ENCODE assay signal across 7 mouse cellular contexts in the genomic region with DNA sequence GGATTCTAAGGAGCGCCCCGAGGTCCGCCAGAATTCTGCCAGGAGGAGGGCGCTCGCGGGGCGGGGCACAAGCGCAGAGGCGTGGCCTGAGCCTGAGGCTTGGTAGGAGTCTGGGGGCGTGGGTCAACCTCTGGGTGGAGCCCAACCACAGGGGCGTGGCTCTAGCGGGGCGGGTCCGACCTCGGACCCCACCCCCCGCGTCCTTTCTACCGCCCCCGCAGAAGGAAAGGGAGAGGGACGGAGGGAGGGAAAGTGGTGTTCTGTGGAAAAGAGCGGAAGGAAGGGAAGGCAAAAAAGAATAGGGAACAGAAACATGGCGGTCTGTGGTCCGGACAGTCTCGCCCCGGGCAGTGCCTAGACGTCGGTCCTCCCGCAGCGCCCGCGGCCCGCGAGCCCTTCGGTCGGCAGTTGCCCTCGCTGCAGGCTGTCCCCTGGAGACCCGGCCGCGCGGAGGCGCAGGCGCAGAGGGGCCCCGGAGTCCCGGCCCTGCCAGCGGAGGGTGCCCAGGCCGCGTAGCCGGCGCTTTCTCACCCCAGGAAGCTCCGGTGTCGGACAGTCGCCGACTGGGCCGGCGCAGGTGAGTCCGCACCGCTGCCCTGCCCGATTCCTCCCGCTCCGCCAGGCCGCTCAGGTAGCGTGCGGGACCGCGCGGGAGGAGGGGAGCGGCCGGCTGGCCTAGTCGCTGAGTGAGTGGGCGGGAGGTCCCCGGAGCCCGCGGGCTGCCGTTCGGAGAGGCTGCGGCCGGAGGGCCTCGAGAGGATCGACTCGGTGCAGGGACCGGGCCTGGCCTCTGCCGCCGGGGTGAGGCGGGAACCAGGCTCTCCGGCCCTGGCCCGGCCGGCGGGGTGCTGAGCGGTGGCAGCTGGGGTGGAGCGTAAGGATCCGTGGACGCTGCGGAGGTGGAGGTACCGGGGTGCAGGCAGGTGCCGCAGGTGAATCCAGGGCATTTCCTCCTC. TPM values are rescaled to one million over a fixed set of nuclear protein-coding genes. Genes with fewer than 3 reads are reported as not detected.
DNase-seq lines count a peak whose midpoint lies in the region; ATAC-seq lines count a peak whose summit lies in the region.

A gene (plus strand): TSS at position 220 of the 956 bp plus-strand sequence.

- no peaks in the 10 kb centered on the region for H3K36me3 ChIP-seq in intestine, embryonic 15.5 days
- H3K36me3 ChIP-seq in midbrain, embryonic 10.5 days = no peaks in the 10 kb centered on the region

- peak within 1 kb of the TSS; percentile 82 for H3K4me2 ChIP-seq in intestine, embryonic 15.5 days (replicated peaks)

- peak within 1 kb of the TSS; percentile 97 for H3K4me3 ChIP-seq in intestine, embryonic 15.5 days (replicated peaks)
- H3K4me3 ChIP-seq in midbrain, embryonic 10.5 days = peak within 1 kb of the TSS; percentile 98

- intact Hi-C loops in left cerebral cortex, postnatal 25 days (cut with DNase I) = loop anchor here (5.0 kb wide), 1 partner anchor 136 kb away; a partner anchor contains a TSS

- peak within 1 kb of the TSS; percentile 86 for H3K27ac ChIP-seq in intestine, embryonic 15.5 days
- peak within 1 kb of the TSS; percentile 94 for H3K27ac ChIP-seq in midbrain, embryonic 10.5 days (replicated peaks)

- H3K4me1 ChIP-seq in intestine, embryonic 15.5 days (replicated peaks) = peaks cover 3% of the 10 kb centered on the region; the same call in 1 of the 2 replicates
- H3K4me1 ChIP-seq in midbrain, embryonic 10.5 days = peaks cover 23% of the 10 kb centered on the region

- ATAC-seq in intestine, embryonic 15.5 days = peak; percentile 99

- no peaks in the 10 kb centered on the region for H3K9me3 ChIP-seq in intestine, embryonic 15.5 days
- H3K9me3 ChIP-seq in midbrain, embryonic 10.5 days (replicated peaks) = no peaks in the 10 kb centered on the region

- DNase-seq in adrenal gland, adult 18-20 months (ENCODE audit: low spot score in 2 of 2) = peak; percentile 95 to 97
- peak; percentile 98 for DNase-seq in embryo, embryonic 11 days
- peak; percentile 96 for DNase-seq in gastrocnemius, postnatal 25 days
- DNase-seq in left cerebral cortex, postnatal 25 days (ENCODE audit: low spot score in 2 of 2) = peak; percentile 83 to 89
- peak; percentile 92 for DNase-seq in midbrain, embryonic 10.5 days (ENCODE audit: low spot score)
- peak; percentile 75 for DNase-seq in right cerebral cortex, postnatal 4 days

- no peaks in the 10 kb centered on the region for H3K27me3 ChIP-seq in intestine, embryonic 15.5 days (replicated peaks)
- H3K27me3 ChIP-seq in midbrain, embryonic 10.5 days (ENCODE audit: low read depth, poor library complexity, severe bottlenecking) = no peaks in the 10 kb centered on the region

- peak within 1 kb of the TSS; percentile 99 for H3K9ac ChIP-seq in intestine, embryonic 15.5 days

- WGBS in intestine, embryonic 15.5 days = under 1% methylated on average over 93 of the region's 95 CpGs
- under 1% methylated on average over 95 of the region's 95 CpGs for WGBS in midbrain, embryonic 10.5 days

RNA-seq across cellular contexts. Expression of the gene that starts here (rescaled TPM):
- total RNA-seq in adrenal gland, adult 18-20 months (2021) = 10 to 100 TPM; 52.6 to 53.5 TPM
- 10 to 100 TPM; 23.2 to 27.5 TPM for total RNA-seq in gastrocnemius, postnatal 25 days (2021)
- polyA plus RNA-seq in intestine, embryonic 15.5 days (2015; fragmentation: Nextera tagmentation; extraction: Ambion mirVana) = 4.7 and 5.8 TPM in 2 replicates
- total RNA-seq in left cerebral cortex, postnatal 25 days (2021) = 10 to 100 TPM in 1 of 2 experiments, 1 to 10 TPM in 1; 8.8 to 11.3 TPM
- 4.2 and 5.1 TPM in 2 replicates for polyA plus RNA-seq in midbrain, embryonic 10.5 days (2016; fragmentation: Nextera tagmentation; extraction: Ambion mirVana)

Comparison
In these comparisons a context has a peak if more than half of its experiments do, and no peak if none do; other contexts are left out.
1. Peak in every context shown above with its lines: DNase-seq, ATAC-seq, H3K4me3 ChIP-seq and H3K27ac ChIP-seq.